Mouse (Mus musculus): ENCODE results near the gene Higd2a.

Higd2a gene

GRCm38 (mm10) chr13:54582126-54582525 lies 7.9 kb upstream of the Higd2a start:
- no peak for DNase-seq (ENCODE audit: low read depth, low spot score)

GRCm38 (mm10) chr13:54582860-54583259 lies 7.1 kb upstream of the Higd2a start:
- DNase-seq (ENCODE audit: low read depth, low spot score) = no peak

- DNase-seq (ENCODE audit: low read depth, low spot score) = no peak
Observed at GRCm38 (mm10) chr13:54585831-54586230, 4.2 kb upstream of the Higd2a start.

GRCm38 (mm10) chr13:54589414-54589995 lies 502 bp upstream of the Higd2a start:
- DNase-seq (ENCODE audit: low read depth, low spot score) = no peak

GRCm38 (mm10) chr13:54591776-54592356 lies 1.9 kb downstream of the Higd2a start:
- DNase-seq (ENCODE audit: low read depth, low spot score) = no peak

GRCm38 (mm10) chr13:54593617-54594016 lies 3.6 kb downstream of the Higd2a start:
- no peak for DNase-seq (ENCODE audit: low read depth, low spot score)

- no peak for DNase-seq (ENCODE audit: low read depth, low spot score)
Observed at GRCm38 (mm10) chr13:54596107-54596690, 6.2 kb downstream of the Higd2a start.

- no peak for DNase-seq (ENCODE audit: low read depth, low spot score)
Observed at GRCm38 (mm10) chr13:54596870-54597269, 6.9 kb downstream of the Higd2a start.

GRCm38 (mm10) chr13:54598622-54599143 lies 8.7 kb downstream of the Higd2a start:
- no peak for DNase-seq (ENCODE audit: low read depth, low spot score)

GRCm38 (mm10) chr13:54602639-54603111 lies 12.7 kb downstream of the Higd2a start:
- DNase-seq (ENCODE audit: low read depth, low spot score) = no peak

- DNase-seq (ENCODE audit: low read depth, low spot score) = no peak
Observed at GRCm38 (mm10) chr13:54603501-54603900, 13.5 kb downstream of the Higd2a start.

- no peak for DNase-seq (ENCODE audit: low read depth, low spot score)
Observed at GRCm38 (mm10) chr13:54604221-54604620, 14.2 kb downstream of the Higd2a start.

- DNase-seq (ENCODE audit: low read depth, low spot score) = no peak
Observed at GRCm38 (mm10) chr13:54605426-54605825, 15.4 kb downstream of the Higd2a start.

GRCm38 (mm10) chr13:54607204-54607603 lies 17.2 kb downstream of the Higd2a start:
- DNase-seq (ENCODE audit: low read depth, low spot score) = no peak

GRCm38 (mm10) chr13:54608002-54608401 lies 18.0 kb downstream of the Higd2a start:
- DNase-seq (ENCODE audit: low read depth, low spot score) = no peak

- DNase-seq (ENCODE audit: low read depth, low spot score) = no peak
Observed at GRCm38 (mm10) chr13:54608666-54609065, 18.7 kb downstream of the Higd2a start.

GRCm38 (mm10) chr13:54609301-54609700 lies 19.3 kb downstream of the Higd2a start:
- DNase-seq (ENCODE audit: low read depth, low spot score) = no peak

GRCm38 (mm10) chr13:54610613-54610971 lies 20.6 kb downstream of the Higd2a start:
- DNase-seq (ENCODE audit: low read depth, low spot score) = peak; percentile 11

GRCm38 (mm10) chr13:54610972-54611754 lies 21.2 kb downstream of the Higd2a start, which contains the start of gene Cltb:
Gene Cltb, minus strand, starts transcription at chr13:54611344.
- peak; percentile 85 for DNase-seq (ENCODE audit: low read depth, low spot score)

GRCm38 (mm10) chr13:54613141-54613540 lies 23.1 kb downstream of the Higd2a start:
- peak; percentile 28 for DNase-seq (ENCODE audit: low read depth, low spot score)

GRCm38 (mm10) chr13:54616307-54616706 lies 26.3 kb downstream of the Higd2a start:
- no peak for DNase-seq (ENCODE audit: low read depth, low spot score)

GRCm38 (mm10) chr13:54616998-54617397 lies 27.0 kb downstream of the Higd2a start:
- no peak for DNase-seq (ENCODE audit: low read depth, low spot score)

All from CD4-positive helper T cell, adult 2 months (primary cell).